Mouse (Mus musculus) right cerebral cortex, adult 2 months (tissue): ENCODE measurements around the gene Susd1.
"Not testable (repeated sequence)": the region's sequence is repeated elsewhere in the genome, so short reads cannot be mapped to it uniquely, and the experiment has no call there.

Source experiments
- DNase-seq, 2 experiments: peaks; one replicate each; pipeline ENCODE4 v3.0.0; 2021 to 2022; ENCODE audit warnings: low spot score in 2 of 2

Susd1 gene

GRCm38 (mm10) chr4:59286351-59286750, 152.1 kb downstream of the Susd1 start:
- DNase-seq = not testable (repeated sequence)

GRCm38 (mm10) chr4:59282699-59283487, 155.5 kb downstream of the Susd1 start:
- no peak for DNase-seq

GRCm38 (mm10) chr4:59282137-59282536, 156.3 kb downstream of the Susd1 start:
- DNase-seq = no peak

- no peak for DNase-seq
Measured at GRCm38 (mm10) chr4:59280876-59281275, 157.6 kb downstream of the Susd1 start.

GRCm38 (mm10) chr4:59279111-59279510, 159.3 kb downstream of the Susd1 start:
- DNase-seq = no peak

GRCm38 (mm10) chr4:59278410-59278809, 160.0 kb downstream of the Susd1 start:
- no peak for DNase-seq

- no peak for DNase-seq
Measured at GRCm38 (mm10) chr4:59277958-59278357, 160.5 kb downstream of the Susd1 start.

GRCm38 (mm10) chr4:59275956-59276355, 162.5 kb downstream of the Susd1 start:
- DNase-seq = no peak

GRCm38 (mm10) chr4:59275494-59275893, 162.9 kb downstream of the Susd1 start:
- no peak for DNase-seq

- DNase-seq = no peak
Measured at GRCm38 (mm10) chr4:59274136-59274535, 164.3 kb downstream of the Susd1 start.

GRCm38 (mm10) chr4:59273342-59273741, 165.1 kb downstream of the Susd1 start:
- no peak for DNase-seq

GRCm38 (mm10) chr4:59265631-59266030, 172.8 kb downstream of the Susd1 start:
- DNase-seq = no peak

- DNase-seq = no peak
Measured at GRCm38 (mm10) chr4:59265182-59265581, 173.3 kb downstream of the Susd1 start.
